Mouse (Mus musculus) right cerebral cortex, adult 2 months (tissue): Measurements from ENCODE around the gene Akr1b10.
"Not testable (repeated sequence)": the region's sequence is repeated elsewhere in the genome, so short reads cannot be mapped to it uniquely, and the experiment has no call there.

Experiments
- DNase-seq, 2 experiments: peaks; one replicate each; pipeline ENCODE4 v3.0.0; 2021 to 2022; ENCODE audit warnings: low spot score in 2 of 2

Akr1b10 gene

DNA sequence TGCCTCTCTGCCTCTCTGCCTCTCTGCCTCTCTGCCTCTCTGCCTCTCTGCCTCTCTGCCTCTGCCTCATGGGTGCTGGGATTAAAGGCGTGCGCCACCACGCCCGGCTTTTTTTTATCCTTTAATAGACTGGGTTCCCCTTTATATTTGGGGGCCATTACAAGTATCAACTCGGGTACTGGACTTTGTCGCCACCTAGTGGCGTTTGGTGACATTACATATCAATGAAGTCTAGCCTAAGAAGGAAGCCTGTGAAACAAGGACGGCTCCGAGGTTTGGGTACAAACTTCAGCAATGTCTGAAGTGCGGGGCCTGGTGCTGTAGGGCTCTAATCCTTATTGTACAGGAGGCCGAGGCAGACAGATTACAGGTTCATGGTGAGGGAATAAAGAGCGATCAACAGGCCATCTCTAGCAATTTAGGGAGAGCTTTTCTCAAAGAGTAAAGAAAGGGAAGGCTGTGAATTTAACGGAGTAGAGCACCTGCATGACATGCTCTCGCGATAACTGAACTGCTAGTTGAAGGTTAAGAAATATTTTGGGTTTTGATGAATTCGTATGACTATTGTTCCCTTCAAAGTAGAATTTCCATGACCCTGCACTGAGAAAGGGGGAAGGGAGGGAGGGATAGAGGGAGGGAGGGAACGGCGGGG lies 12.2 kb upstream of the Akr1b10 start:
- DNase-seq = peak; percentile 88 to 89

DNA sequence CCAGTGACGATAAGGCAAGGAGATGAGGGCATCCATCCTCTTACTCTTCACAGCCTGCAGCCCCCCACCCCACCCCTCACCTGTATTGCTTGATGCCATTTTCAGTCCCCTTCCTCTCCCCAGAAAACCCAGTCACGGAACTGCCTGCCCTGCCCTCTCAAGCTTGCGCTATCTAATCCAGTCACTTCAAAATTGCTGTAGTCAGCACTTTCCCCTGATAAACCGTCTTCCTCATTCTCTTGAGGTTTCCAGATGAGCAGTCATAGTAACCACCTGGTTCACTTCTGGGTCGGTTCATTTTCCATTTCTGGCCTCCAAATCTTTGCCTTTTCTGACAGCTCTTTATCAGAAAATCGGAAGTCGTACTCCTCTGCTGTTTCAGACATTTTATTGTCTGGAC lies 10.2 kb upstream of the Akr1b10 start:
- DNase-seq = no peak

DNA sequence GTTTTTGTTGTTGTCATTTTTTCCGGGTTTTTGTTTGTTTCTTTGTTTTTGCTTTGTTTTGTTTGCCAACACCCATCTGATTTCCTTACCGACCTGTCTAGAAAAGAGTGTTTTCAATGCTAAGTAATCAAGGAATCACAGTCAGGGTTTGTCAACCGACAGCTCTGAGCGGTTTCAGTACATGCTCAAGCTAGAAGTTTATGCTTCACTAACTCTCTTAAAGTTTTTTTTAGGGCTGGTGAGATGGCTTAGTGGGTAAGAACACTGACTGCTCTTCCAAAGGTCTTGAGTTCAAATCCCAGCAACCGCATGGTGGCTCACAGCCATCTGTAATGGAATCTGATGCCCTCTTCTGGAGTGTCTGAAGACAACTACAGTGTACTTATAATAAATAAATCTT lies 8.1 kb upstream of the Akr1b10 start:
- not testable (repeated sequence) for DNase-seq

DNA sequence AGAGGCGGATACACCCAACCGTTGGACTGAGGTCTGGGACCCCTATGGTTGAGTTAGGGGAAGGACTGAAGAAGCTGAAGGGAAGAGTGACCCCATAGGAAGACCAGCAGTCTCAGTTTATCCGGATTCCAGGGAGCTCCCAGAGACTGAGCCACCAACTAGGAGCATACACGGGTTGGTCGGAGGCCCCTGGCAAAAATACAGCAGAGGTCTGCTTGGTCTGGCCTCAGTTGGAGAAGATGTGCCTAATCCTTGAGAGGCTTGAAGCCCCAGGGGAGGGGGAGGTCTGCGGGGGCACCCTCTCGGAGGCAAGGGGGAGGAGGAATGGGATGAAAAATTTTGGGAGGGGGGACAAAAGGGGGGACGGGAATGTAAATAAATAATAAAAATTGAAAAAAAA lies 617 bp upstream of the Akr1b10 start:
- DNase-seq = no peak

DNA sequence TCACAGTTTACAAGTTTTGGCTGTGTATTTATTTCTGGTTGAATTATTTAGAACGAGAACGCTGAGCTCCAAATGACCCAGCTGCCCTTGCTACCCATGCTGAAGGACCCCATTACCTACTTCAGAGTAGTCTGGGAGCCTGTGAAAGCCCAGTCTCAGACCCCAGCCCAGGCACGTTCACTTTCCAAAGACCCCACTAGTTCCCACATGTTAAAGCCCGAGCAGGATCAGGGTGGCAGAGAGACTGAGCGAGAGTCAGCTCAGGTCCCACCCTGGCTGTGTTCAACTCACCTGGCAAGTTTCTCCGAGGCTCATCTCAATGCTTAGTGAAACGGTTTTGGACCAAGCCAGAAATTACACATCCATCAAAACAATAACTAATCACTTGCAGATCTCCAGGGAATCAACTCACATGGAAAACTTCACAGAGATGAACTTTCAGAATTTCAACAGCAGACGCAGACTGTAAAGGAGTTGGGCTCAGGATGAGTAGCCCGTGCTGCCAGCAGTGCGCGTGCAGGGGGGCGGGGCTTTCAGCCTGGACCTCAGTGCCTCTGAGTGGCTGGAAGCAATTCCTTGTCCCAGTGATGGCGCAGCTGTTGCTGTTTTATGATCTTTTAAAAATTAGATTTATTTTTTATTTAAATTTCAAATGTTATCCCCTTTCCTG lies 818 bp downstream of the Akr1b10 start:
- DNase-seq = peak in 1 of 2 experiments; percentile 13

DNA sequence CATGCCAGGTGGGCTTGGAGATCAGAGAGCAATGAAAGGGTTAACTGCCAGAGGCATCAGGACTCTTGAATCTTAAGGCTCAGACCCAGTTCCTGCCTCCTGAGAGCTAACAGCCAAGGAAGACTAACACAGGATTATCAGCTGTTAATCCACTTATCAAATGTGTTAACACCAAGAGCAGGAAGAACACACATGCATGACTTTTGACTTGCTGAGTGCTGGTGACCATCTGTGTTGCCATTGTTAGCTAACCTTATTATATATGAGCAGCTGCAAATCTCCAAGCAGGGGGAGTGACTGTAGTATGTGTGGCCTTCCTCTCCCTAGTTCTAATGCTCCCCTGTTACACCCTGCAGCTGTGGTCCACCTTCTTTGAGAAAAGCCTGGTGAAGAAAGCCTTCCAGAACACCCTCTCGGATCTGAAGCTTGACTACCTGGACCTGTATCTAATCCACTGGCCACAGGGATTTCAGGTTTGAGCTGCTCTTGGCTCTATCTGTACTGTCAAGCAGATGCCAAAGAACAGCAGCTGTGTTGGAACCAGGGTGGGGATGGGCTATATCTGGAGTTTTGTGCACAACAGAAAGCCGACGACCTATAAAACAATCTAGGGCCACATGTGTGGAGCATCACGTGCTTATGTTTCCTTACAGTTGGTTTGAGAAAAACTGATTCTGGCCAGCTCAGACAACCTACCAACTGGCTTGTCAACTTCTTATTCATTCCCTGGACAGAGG lies 4.6 kb downstream of the Akr1b10 start:
- no peak for DNase-seq

DNA sequence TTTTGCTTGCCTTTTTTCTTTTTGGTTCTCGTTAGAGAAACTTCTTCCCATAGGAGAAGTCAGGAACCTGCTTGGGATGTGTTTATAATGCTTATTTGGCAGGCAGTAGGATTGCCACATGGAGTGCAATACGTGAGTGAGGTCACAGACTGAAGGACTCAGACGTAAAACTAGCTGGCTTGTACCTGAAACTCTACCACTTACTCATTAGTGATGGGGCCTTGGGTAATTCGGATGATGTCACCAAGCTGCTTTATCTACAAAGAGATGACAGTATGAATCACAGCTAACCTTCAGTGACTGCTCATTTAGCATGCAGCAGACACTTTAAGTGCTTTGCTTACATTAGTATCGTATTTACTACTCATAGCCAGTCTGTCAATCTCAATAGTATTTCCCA lies 11.9 kb downstream of the Akr1b10 start:
- DNase-seq = no peak

DNA sequence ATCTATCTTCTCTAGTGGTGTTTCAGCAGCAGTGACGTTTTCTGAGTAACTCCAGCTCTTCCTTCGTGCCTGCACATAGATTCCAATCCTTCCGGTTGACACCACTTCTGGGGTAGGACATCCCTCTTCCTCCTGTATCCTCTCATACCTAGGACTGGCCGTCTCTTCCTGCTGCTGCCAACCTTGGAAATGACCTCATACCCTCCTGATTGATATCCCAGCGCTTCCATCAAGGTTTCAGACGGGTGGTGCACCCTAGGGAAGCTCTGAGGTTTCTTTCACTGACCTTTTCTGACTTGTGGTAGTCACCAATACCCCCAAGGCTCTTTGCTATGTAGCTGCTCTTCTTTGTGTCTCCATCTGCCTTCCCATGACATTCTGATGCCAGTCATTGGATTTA lies 14.4 kb downstream of the Akr1b10 start:
- no peak for DNase-seq

DNA sequence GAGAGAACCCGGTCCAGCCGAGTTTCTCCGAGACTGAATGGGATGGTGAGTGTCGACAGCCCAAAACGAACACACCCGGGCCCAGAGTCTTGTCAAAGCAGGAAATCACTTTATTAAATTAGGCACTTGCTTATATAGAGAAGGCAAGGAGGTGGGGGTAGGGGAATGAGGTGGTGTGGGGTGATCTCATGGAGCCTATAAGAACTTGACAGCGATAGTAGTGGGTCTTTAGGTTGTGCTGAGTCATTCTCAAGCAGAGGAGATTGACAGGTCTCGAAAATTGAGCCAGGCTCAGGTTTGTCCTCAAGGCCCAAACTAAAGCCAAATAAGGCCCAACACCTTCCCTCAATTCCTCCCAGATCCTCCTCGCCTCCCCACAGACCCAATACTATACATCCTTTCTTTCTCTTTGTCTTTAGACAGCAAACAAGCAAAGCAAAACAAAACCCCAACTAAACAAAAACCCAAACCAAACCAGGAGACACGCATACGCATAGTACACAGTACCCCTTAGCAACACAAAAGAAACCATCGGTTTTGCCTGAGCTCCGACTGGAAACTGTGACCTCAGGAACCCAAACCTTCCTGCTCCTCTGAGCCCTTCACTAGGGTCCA lies 15.7 kb downstream of the Akr1b10 start:
- DNase-seq = no peak

DNA sequence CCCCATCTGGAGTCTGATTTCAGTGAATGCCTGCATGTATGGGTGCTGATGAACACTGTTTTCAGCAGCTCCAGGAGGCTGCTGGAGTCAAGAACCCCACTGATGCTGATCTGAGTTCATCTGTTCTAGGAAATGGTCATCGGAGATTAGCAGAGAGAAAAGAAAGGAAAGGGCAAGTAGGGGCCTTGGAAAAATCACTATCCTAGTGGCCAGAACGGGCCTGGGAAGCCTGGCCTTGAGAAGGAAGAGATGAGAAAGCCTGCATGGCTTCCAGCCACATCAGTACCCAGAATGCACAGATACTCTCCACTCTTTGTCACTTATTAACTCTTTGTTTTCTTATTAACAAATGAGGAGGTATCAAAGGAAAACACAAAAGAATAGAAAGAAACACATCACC lies 16.7 kb downstream of the Akr1b10 start:
- no peak for DNase-seq

DNA sequence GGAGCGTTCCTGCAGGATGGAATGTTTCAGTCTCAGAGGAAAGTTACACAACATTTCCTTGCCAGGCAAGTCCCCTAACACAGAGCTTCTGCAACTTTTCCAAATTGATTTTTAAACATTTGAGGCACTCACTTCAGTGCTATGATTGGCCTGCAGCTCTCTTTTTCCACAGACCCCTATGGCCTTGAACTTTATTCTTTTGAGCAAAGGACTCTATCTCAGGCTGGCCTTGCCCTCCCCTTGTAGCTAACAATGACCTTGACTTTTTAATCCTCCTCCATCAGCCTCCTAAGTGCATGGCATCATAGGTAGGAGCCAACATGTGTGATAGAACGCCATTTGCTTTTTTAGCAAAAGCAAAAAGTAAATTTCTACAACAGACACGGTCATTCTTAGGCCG lies 22.7 kb downstream of the Akr1b10 start:
- no peak for DNase-seq

DNA sequence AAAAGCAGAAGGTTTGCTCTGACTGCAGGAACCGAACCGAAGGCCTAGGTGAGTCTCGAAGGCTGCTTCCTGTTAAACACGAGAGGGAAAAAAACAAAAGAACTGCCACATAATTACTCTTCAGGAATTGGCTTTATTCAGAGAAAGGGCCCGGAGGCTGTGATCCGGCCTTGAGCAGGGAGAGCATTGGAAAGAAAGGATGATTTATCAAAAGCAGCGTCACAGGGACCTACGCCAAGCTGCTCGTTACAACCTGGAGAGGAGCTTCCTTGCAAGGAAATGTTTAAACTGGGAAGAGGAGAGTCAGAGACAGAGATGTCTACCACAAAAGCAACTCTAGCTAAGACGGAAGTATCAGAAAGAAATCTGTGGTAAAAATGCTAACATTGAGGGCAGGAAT lies 23.4 kb downstream of the Akr1b10 start:
- no peak for DNase-seq

DNA sequence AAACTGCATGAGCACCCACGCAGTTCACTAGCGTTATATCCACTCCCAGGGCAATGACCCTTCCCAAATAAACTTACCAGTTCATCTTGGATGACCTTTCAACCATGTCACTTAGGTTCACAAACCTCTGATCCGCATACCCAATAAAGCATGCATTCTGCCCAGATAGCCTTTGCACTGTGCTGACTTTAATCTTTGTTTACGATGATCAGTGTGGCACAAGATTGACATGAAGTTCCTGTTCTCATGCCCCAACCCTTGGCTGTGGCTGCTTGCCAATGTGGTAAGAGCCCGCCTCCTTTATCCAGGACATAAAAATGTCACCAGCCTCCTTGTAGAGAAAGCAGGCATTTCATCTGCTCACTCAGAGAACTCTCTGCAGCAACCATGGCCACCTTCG lies 28.0 kb downstream of the Akr1b10 start, which contains the start of gene Akr1b7:
TSS of gene Akr1b7 (plus strand) at position 312 of the 400 bp plus-strand sequence.
- DNase-seq = no peak

DNA sequence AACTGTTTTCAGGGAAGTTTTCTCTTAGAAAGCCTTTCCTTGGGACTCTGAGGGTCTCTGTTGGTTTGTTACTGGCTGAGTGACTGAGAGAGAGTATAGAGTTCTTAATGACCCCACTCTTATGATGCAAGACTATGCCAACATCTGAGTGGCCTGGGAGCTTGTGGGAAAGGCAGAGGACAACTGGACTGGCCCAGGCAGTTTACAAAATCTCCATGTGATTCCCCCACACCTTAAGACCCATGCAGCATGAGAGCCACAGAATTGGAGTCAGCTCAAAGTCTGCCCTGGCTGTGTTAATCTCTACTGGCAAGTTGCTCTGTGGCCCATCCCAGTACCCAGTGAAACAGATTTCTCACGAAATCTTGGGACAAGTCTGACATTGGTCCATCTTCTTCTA lies 28.7 kb downstream of the Akr1b10 start:
- no peak for DNase-seq

DNA sequence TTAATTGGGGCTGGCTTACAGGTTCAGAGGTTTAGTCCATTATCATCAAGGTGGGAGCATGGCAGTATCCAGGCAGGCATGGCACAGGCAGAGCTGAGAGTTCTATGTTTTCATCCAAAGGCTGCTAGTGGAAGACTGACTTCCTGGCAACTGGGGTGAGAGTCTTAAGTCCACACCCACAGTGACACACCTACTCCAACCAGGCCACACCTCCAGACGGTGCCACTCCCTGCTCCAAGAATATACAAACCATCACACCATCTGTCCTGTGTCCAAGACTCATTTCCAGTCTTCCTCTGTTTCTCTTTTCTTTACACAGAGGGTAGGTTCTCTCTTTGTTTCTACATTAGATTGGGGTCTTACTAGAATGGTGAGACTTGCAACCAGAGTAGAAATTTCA lies 29.4 kb downstream of the Akr1b10 start:
- DNase-seq = not testable (repeated sequence)

DNA sequence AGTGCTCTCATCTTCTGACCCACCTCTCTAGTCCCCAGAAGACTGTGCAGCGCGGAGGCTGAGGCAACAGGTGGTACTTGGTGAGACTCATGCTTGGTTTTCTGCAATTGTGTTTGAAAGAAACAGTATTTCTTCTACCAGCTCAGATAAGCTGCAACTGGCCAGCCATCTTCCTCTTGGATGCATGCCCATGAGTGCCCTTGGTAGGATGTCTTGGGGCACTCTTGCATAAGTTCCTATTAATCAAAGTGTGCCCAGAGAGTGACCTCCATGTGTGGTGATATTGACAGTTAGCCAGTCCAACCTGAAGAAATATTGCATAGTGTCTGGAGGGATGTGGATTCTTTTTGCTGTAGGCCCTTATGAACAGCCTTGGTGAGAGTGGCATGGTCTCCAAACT lies 32.5 kb downstream of the Akr1b10 start:
- no peak for DNase-seq

DNA sequence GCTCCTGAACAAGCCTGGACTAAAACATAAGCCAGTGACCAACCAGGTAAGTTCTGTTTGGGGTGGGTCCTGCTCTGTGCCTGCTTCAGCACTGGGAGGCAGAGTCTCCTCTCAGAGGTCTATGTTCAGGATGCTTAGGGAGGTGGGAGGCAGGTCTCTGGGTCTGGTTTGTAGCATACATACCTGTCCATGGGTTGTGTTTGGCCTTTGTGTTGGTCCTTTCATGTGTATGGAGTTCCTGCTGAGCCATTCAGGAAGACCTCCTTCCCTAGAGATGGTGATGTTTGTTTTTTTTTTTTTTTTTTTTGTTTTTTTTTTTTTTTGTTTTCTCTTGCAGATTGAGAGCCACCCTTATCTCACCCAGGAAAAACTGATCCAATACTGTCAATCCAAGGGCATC lies 35.1 kb downstream of the Akr1b10 start:
- no peak for DNase-seq

DNA sequence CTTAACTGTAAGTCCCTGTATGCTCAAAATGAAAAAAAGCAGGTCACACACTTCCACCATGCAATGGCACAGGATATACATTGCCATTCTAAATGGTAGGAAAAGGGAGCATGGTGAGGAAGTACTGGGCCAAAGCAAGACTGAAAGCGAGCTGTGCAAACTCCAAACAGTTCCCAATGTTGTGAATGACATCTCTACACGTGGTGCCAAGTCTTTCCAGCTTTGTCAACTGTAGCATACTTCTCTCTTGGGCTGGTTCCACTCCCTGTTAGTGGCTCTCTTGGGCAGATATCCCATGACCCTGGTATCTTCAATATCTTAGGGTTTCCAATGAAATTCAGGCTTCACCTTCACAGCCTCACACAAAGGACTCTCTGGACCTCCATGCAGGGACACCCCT lies 55.0 kb downstream of the Akr1b10 start:
- no peak for DNase-seq

DNA sequence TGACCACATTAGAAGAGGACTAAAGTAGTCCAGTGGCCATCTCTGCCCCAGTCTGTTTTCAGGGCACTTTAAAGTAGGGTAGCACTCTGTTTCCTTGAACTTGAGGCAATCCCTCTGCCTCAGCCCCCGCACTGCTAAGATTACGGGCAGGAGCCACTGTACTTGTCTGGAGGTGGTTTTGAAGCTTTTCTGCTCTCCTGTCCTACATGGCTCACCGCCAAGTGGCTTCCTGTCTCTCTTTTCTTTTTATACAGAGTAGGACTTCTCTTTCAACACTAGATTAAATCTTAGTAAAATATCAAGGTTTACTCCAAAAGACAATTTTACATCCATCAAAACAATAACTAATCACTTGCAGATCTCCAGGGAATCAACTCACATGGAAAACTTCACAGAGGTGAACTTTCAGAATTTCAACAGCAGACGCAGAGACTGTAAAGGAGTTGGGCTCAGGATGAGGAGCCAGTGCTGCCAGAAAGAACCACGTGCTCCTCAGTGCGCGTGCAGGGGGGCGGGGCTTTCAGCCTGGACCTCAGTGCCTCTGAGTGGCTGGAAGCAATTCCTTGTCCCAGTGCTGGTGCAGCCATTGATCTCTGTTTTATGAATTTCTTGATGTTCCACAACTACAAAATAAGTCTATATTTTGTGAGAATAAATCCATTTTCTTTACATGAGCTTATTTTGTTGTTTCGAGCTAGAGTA lies 57.7 kb downstream of the Akr1b10 start:
- DNase-seq = peak in 1 of 2 experiments; percentile 13

DNA sequence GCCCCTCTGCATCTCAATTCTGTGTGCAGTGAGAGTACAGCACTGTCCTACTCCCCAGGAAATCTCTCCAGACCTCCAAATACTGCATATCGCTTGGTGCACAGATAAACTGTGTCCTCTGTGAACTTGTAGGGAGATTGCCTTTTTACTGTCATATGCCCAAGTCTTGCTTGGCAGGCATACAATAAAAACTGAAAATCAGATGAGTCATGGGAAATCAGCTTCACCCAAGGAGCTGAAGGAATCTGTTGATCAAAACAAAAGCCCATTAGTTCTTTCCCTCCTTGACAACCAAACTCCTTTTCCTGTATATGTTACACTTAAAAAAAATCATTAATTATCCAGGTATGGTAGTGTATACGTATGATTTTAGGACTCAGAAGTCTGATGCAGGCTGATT lies 59.8 kb downstream of the Akr1b10 start:
- no peak for DNase-seq
